Mouse (Mus musculus) brain, embryonic 14.5 days (tissue): ENCODE measurements at regions not wholly inside any gene's neighbourhood (a gene's known extent, or its start where the extent isn't known, plus 50 kb on each side); places are given as distances from the start of the nearest gene placed in this dataset.

ENCODE experiments used
- CTCF ChIP-seq: fragments of 200-500 bp; IDR thresholded peaks from 2 replicates; pipeline ENCODE4 v1.5.1; 2012; ENCODE audit warnings: inconsistent platforms, mild to moderate bottlenecking, moderate library complexity, borderline replicate concordance; ENCODE audit not compliant: insufficient read depth, insufficient read length; ENCODE audit errors: extremely low read depth
- POLR2A ChIP-seq: fragments of 200-500 bp; IDR thresholded peaks from 2 replicates; pipeline ENCODE4 v1.6.1; 2012; ENCODE audit warnings: mild to moderate bottlenecking, inconsistent platforms, borderline replicate concordance; ENCODE audit not compliant: poor library complexity, insufficient read depth, insufficient read length, severe bottlenecking; ENCODE audit errors: extremely low read depth

GRCm38 (mm10) chr3:104298409-104298808 is 78.2 kb upstream of the Magi3 start:
- TF ChIP-seq CTCF, result no peak
- no peak for TF ChIP-seq POLR2A
